Mouse (Mus musculus): ENCODE measurements around the gene Dand5. TPM values are rescaled to one million over a fixed set of nuclear protein-coding genes. Genes with fewer than 3 reads are reported as not detected.

Dand5 gene
- polyA plus RNA-seq, 1 experiment from 2014 or later: 15.1 TPM

GRCm38 (mm10) chr8:84841514-84841913 is 18.9 kb upstream of the Dand5 start:
- Histone ChIP-seq H3K4me3 (no peak overlapping the region), H3K4me2 (no peak overlapping the region), H3K9ac (no peak overlapping the region), H3K9me3 (no peaks in the 10 kb centered on the region), H3K27ac (replicated peaks) (no peak overlapping the region), H3K27me3 (no peaks in the 10 kb centered on the region), H3K36me3 (peaks cover 59% of the 10 kb centered on the region), H3K4me1 (replicated peaks) (peaks cover 45% of the 10 kb centered on the region)
- ATAC-seq (ENCODE audit: low FRiP score, low read depth): no peak
- 76% methylated on average over 1 of the region's 1 CpGs for whole genome bisulfite sequencing

GRCm38 (mm10) chr8:84840248-84840999 is 17.8 kb upstream of the Dand5 start, which contains the start of gene Rad23a:
Rad23a (minus strand) TSS chr8:84840665.
- under 1% methylated on average over 55 of the region's 55 CpGs for WGBS
- Histone ChIP-seq H3K4me3 (peak within 1 kb of the TSS; percentile 89), H3K4me2 (peak within 1 kb of the TSS; percentile 74), H3K36me3 (peaks cover 70% of the 10 kb centered on the region), H3K27ac (replicated peaks) (peak within 1 kb of the TSS; percentile 89), H3K27me3 (no peaks in the 10 kb centered on the region), H3K4me1 (replicated peaks) (peaks cover 45% of the 10 kb centered on the region), H3K9me3 (no peaks in the 10 kb centered on the region), H3K9ac (peak within 1 kb of the TSS; percentile 91)
- peak; percentile 95 for ATAC-seq (ENCODE audit: low FRiP score, low read depth)

- Histone ChIP-seq H3K36me3 (peaks cover 69% of the 10 kb centered on the region), H3K4me2 (peak overlapping the region; percentile 74), H3K4me1 (replicated peaks) (peaks cover 42% of the 10 kb centered on the region), H3K27ac (replicated peaks) (peak overlapping the region; percentile 89), H3K27me3 (no peaks in the 10 kb centered on the region), H3K9me3 (no peaks in the 10 kb centered on the region), H3K9ac (peak overlapping the region; percentile 91), H3K4me3 (peak overlapping the region; percentile 89)
- no peak for ATAC-seq (ENCODE audit: low FRiP score, low read depth)
- WGBS: 5% methylated on average over 7 of the region's 7 CpGs
These were observed 17.2 kb upstream of the Dand5 start for GRCm38 (mm10) chr8:84839875-84840247.

- Histone ChIP-seq H3K9me3 (no peaks in the 10 kb centered on the region), H3K27me3 (no peaks in the 10 kb centered on the region), H3K36me3 (peaks cover 69% of the 10 kb centered on the region), H3K4me3 (peak overlapping the region; percentile 89), H3K27ac (replicated peaks) (peak overlapping the region; percentile 89; the same call in 1 of the 2 replicates), H3K4me2 (peak overlapping the region; percentile 74), H3K4me1 (replicated peaks) (peaks cover 41% of the 10 kb centered on the region), H3K9ac (peak overlapping the region; percentile 91; the same call in 1 of the 2 replicates)
- no peak for ATAC-seq (ENCODE audit: low FRiP score, low read depth)
- 87% methylated on average over 2 of the region's 2 CpGs for WGBS
These were observed 16.8 kb upstream of the Dand5 start for GRCm38 (mm10) chr8:84839411-84839810.

GRCm38 (mm10) chr8:84838513-84838912 is 15.9 kb upstream of the Dand5 start:
- Histone ChIP-seq H3K4me1 (replicated peaks) (peaks cover 41% of the 10 kb centered on the region), H3K9me3 (no peaks in the 10 kb centered on the region), H3K4me3 (no peak overlapping the region), H3K27me3 (no peaks in the 10 kb centered on the region), H3K9ac (no peak overlapping the region), H3K36me3 (peaks cover 68% of the 10 kb centered on the region), H3K4me2 (no peak overlapping the region), H3K27ac (replicated peaks) (no peak overlapping the region)
- no peak for ATAC-seq (ENCODE audit: low FRiP score, low read depth)
- WGBS: 85% methylated on average over 5 of the region's 5 CpGs

- 76% methylated on average over 15 of the region's 15 CpGs for WGBS
These were observed 15.4 kb upstream of the Dand5 start for GRCm38 (mm10) chr8:84837912-84838470.

GRCm38 (mm10) chr8:84837149-84837911 is 14.7 kb upstream of the Dand5 start:
- no peak overlapping the region for H3K9ac ChIP-seq

More at GRCm38 (mm10) chr8:84837912-84838470, 15.4 kb upstream of the Dand5 start:
- Histone ChIP-seq H3K4me1 (replicated peaks) (peaks cover 41% of the 10 kb centered on the region), H3K27me3 (no peaks in the 10 kb centered on the region), H3K9me3 (no peaks in the 10 kb centered on the region), H3K9ac (no peak overlapping the region), H3K36me3 (peaks cover 62% of the 10 kb centered on the region), H3K4me3 (no peak overlapping the region), H3K4me2 (no peak overlapping the region), H3K27ac (replicated peaks) (no peak overlapping the region)
- ATAC-seq (ENCODE audit: low FRiP score, low read depth): no peak

GRCm38 (mm10) chr8:84834866-84835855 is 12.5 kb upstream of the Dand5 start:
- peaks cover 44% of the 10 kb centered on the region for H3K36me3 ChIP-seq
- no peak overlapping the region for H3K9ac ChIP-seq
- WGBS: 56% methylated on average over 10 of the region's 10 CpGs
- no peak overlapping the region for H3K4me3 ChIP-seq
- H3K27me3 ChIP-seq: no peaks in the 10 kb centered on the region
- H3K4me1 ChIP-seq (replicated peaks): peaks cover 44% of the 10 kb centered on the region
- no peak overlapping the region for H3K4me2 ChIP-seq
- peak; percentile 29; the same call in 1 of the 2 replicates for ATAC-seq (ENCODE audit: low FRiP score, low read depth)
- peak overlapping the region; percentile 91 for H3K27ac ChIP-seq (replicated peaks)
- no peaks in the 10 kb centered on the region for H3K9me3 ChIP-seq

More at GRCm38 (mm10) chr8:84837149-84837911, 14.7 kb upstream of the Dand5 start:
- Histone ChIP-seq H3K27ac (replicated peaks) (no peak overlapping the region), H3K27me3 (no peaks in the 10 kb centered on the region), H3K4me2 (no peak overlapping the region), H3K9me3 (no peaks in the 10 kb centered on the region), H3K4me3 (no peak overlapping the region), H3K36me3 (peaks cover 56% of the 10 kb centered on the region), H3K4me1 (replicated peaks) (peaks cover 38% of the 10 kb centered on the region)
- 73% methylated on average over 8 of the region's 8 CpGs for WGBS
- no peak for ATAC-seq (ENCODE audit: low FRiP score, low read depth)

GRCm38 (mm10) chr8:84834002-84834865 is 11.6 kb upstream of the Dand5 start:
- Histone ChIP-seq H3K4me1 (replicated peaks) (peaks cover 38% of the 10 kb centered on the region), H3K27me3 (no peaks in the 10 kb centered on the region), H3K4me3 (no peak overlapping the region), H3K4me2 (no peak overlapping the region), H3K36me3 (peaks cover 44% of the 10 kb centered on the region), H3K9me3 (no peaks in the 10 kb centered on the region), H3K9ac (no peak overlapping the region), H3K27ac (replicated peaks) (peak overlapping the region; percentile 91)
- 80% methylated on average over 19 of the region's 19 CpGs for WGBS
- ATAC-seq (ENCODE audit: low FRiP score, low read depth): no peak
